Mouse (Mus musculus): Measurements from ENCODE around the gene Rasal2. TPM values are rescaled to one million over a fixed set of nuclear protein-coding genes. Genes with fewer than 3 reads are reported as not detected.

Rasal2 gene
- total and polyA plus RNA-seq, 3 experiments, result 1.5 to 3.2 TPM; not detected in 1

- DNase-seq (ENCODE audit: low read depth, low spot score), result no peak
- Histone ChIP-seq H3K9ac (ENCODE audit: control insufficient read depth, low read depth, low read length, poor library complexity, severe bottlenecking) (no peak overlapping the region), H3K4me1 (ENCODE audit: control insufficient read depth in 1 of 2, insufficient read depth in 2 of 2, low read length in 2 of 2) (peaks cover 0 to 7% of the 10 kb centered on the region in 2 experiments; a peak in 2 of 4 replicates), H3K79me2 (ENCODE audit: control insufficient read depth, insufficient read depth, low read length, poor library complexity) (no peaks in the 10 kb centered on the region), H3K9me3 (replicated peaks; ENCODE audit: insufficient read depth, low read length) (no peaks in the 10 kb centered on the region), H3K4me3 (ENCODE audit: control insufficient read depth in 1 of 2, insufficient read depth in 1 of 2, low read depth in 2 of 2, low read length in 2 of 2) (no peak overlapping the region), H3K27ac (ENCODE audit: control insufficient read depth, low read depth, low read length) (no peak overlapping the region), H3K36me3 (ENCODE audit: control insufficient read depth in 1 of 2, insufficient read depth in 2 of 2, low read length in 2 of 2) (peaks cover 0 to 8% of the 10 kb centered on the region in 2 experiments; a peak in 2 of 4 replicates), H3K27me3 (ENCODE audit: control insufficient read depth in 1 of 2, insufficient read depth in 2 of 2, low read length in 2 of 2) (no peaks in the 10 kb centered on the region)
- TF ChIP-seq GATA1 (IDR thresholded peaks at IDR 0.05; ENCODE audit: low read depth, low read length) (no peak), MEF2A (IDR thresholded peaks at IDR 0.05; ENCODE audit: extremely low read depth, insufficient replicate concordance, low read depth, low read length, poor library complexity, severe bottlenecking) (no peak), MXI1 (IDR thresholded peaks at IDR 0.05; ENCODE audit: low read depth, low read length) (no peak), BHLHE40 (IDR thresholded peaks at IDR 0.05; ENCODE audit: borderline replicate concordance, low read depth, low read length) (no peak), JUND (IDR thresholded peaks at IDR 0.05; ENCODE audit: low read depth, low read length) (no peak)
Measured at GRCm38 (mm10) chr1:157289251-157289650, 123.1 kb downstream of the Rasal2 start.

- H3K9ac ChIP-seq (ENCODE audit: control insufficient read depth, low read depth, low read length, poor library complexity, severe bottlenecking), result no peak overlapping the region
Measured at GRCm38 (mm10) chr1:157286561-157286960, 125.8 kb downstream of the Rasal2 start.

GRCm38 (mm10) chr1:157285366-157285765, 127.0 kb downstream of the Rasal2 start:
- no peak overlapping the region for H3K9ac ChIP-seq (ENCODE audit: control insufficient read depth, low read depth, low read length, poor library complexity, severe bottlenecking)
- DNase-seq (ENCODE audit: low read depth, low spot score), result peak; percentile 53
- no peak overlapping the region for H3K27ac ChIP-seq (ENCODE audit: control insufficient read depth, low read depth, low read length)
- H3K27me3 ChIP-seq (ENCODE audit: control insufficient read depth in 1 of 2, insufficient read depth in 2 of 2, low read length in 2 of 2), result no peaks in the 10 kb centered on the region
- H3K4me3 ChIP-seq (ENCODE audit: control insufficient read depth in 1 of 2, insufficient read depth in 1 of 2, low read depth in 2 of 2, low read length in 2 of 2), result no peak overlapping the region
- peaks cover 0 to 6% of the 10 kb centered on the region in 2 experiments; a peak in 2 of 4 replicates for H3K4me1 ChIP-seq (ENCODE audit: control insufficient read depth in 1 of 2, insufficient read depth in 2 of 2, low read length in 2 of 2)
- H3K9me3 ChIP-seq (replicated peaks; ENCODE audit: insufficient read depth, low read length), result no peaks in the 10 kb centered on the region
- H3K79me2 ChIP-seq (ENCODE audit: control insufficient read depth, insufficient read depth, low read length, poor library complexity), result no peaks in the 10 kb centered on the region
- H3K36me3 ChIP-seq (ENCODE audit: control insufficient read depth in 1 of 2, insufficient read depth in 2 of 2, low read length in 2 of 2), result peaks cover 0 to 7% of the 10 kb centered on the region in 2 experiments; a peak in 2 of 4 replicates
- TF ChIP-seq TBP (IDR thresholded peaks at IDR 0.05; ENCODE audit: low read depth, low read length) (no peak), EP300 (IDR thresholded peaks at IDR 0.05; ENCODE audit: low read depth in 1 of 2, low read length in 2 of 2) (peak in 1 of 2 experiments; percentile 15; a peak in 1 of 4 replicates)

More at GRCm38 (mm10) chr1:157286561-157286960, 125.8 kb downstream of the Rasal2 start:
- Histone ChIP-seq H3K9me3 (replicated peaks; ENCODE audit: insufficient read depth, low read length) (no peaks in the 10 kb centered on the region), H3K36me3 (ENCODE audit: control insufficient read depth in 1 of 2, insufficient read depth in 2 of 2, low read length in 2 of 2) (peaks cover 0 to 7% of the 10 kb centered on the region in 2 experiments; a peak in 2 of 4 replicates), H3K79me2 (ENCODE audit: control insufficient read depth, insufficient read depth, low read length, poor library complexity) (no peaks in the 10 kb centered on the region), H3K4me1 (ENCODE audit: control insufficient read depth in 1 of 2, insufficient read depth in 2 of 2, low read length in 2 of 2) (peaks cover 0 to 7% of the 10 kb centered on the region in 2 experiments; a peak in 2 of 4 replicates), H3K27me3 (ENCODE audit: control insufficient read depth in 1 of 2, insufficient read depth in 2 of 2, low read length in 2 of 2) (no peaks in the 10 kb centered on the region), H3K4me3 (ENCODE audit: control insufficient read depth in 1 of 2, insufficient read depth in 1 of 2, low read depth in 2 of 2, low read length in 2 of 2) (no peak overlapping the region), H3K27ac (ENCODE audit: control insufficient read depth, low read depth, low read length) (no peak overlapping the region)
- TF ChIP-seq ELF1 (IDR thresholded peaks at IDR 0.05; ENCODE audit: low read depth, low read length) (no peak), MEF2A (IDR thresholded peaks at IDR 0.05; ENCODE audit: extremely low read depth, insufficient replicate concordance, low read depth, low read length, poor library complexity, severe bottlenecking) (no peak), NELFE (IDR thresholded peaks at IDR 0.05; ENCODE audit: low read depth, low read length) (no peak), TBP (IDR thresholded peaks at IDR 0.05; ENCODE audit: low read depth, low read length) (no peak), SMC3 (IDR thresholded peaks at IDR 0.05; ENCODE audit: low read depth, low read length) (peak; percentile 42; the same call in 1 of the 2 replicates), RAD21 (IDR thresholded peaks at IDR 0.05; ENCODE audit: low read depth, low read length) (peak; percentile 42), CTCF (IDR thresholded peaks at IDR 0.05 in 2 of 3, conservative IDR thresholded peaks at IDR 0.05 in 1 of 3; ENCODE audit: control insufficient read depth in 1 of 3, insufficient read depth in 1 of 3, low read depth in 2 of 3, low read length in 3 of 3, poor library complexity in 1 of 3, severe bottlenecking in 1 of 3) (peak; percentile 9 to 52 (median 23); a peak in 3 of 6 replicates)
- DNase-seq (ENCODE audit: low read depth, low spot score), result peak; percentile 28

Data from MEL (cell line).